Mouse (Mus musculus) mouse embryonic stem cell (cell line): ENCODE data around the gene Rps19.

Experiments
- in situ Hi-C, 2 experiments: fragments of 300-500 bp; cut with MboI; formaldehyde crosslinking; loops; 1 replicate in 1 of 2; 3 replicates in 1 of 2; pipeline ENCODE4 v1.14.3; 2019 to 2020; ENCODE audit warnings: low sequenced_read_pairs in 2 of 2, low pct_unique_long_range_greater_than_20kb in 1 of 2, mixed read lengths in 1 of 2; ENCODE audit not compliant: unreplicated experiment in 1 of 2

The Rps19 gene

DNA sequence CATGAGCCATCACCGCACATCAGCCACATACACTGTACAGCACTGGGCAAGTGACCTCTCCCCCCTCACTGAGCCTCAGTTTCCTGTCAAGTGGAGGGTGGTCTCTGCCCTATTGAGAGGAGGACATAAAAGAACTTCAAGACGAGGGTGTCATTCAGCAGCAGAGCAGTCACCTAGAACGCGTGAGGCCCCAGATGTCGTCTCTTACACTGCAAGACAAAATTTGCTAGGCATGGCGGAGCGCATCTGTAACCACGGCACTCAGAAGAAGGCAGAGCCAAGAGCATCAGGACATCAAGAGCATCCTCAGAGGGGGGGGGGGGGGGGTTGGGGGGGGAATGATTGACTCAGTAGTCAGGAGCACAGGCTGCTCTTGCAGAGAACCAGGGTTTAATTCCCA, 12.1 kb downstream of the Rps19 start:
- in situ Hi-C loops: no loop called here

DNA sequence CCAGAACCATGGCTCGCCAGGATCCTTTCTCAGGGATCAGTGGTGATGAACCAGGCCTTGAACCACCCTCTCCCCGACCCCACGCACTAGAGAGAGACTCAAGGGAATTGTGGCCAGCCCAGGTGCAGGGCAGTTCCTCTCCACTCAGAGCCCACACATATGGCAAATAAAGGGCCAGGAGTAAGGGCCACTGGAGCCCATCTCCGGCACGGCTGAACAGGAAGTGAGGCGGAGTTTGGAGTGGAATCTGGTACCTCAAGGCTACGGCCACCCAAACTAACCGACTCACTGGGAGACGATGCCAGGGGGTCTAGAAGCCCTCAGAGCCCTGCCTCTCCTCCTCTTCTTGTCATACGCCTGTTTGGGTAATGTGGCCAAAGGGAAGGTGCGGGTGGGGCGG, 13.1 kb downstream of the Rps19 start, which contains the start of gene Cd79a:
Gene Cd79a, plus strand, starts transcription at position 158 of the 400 bp plus-strand sequence.
- in situ Hi-C loops: no loop called here

DNA sequence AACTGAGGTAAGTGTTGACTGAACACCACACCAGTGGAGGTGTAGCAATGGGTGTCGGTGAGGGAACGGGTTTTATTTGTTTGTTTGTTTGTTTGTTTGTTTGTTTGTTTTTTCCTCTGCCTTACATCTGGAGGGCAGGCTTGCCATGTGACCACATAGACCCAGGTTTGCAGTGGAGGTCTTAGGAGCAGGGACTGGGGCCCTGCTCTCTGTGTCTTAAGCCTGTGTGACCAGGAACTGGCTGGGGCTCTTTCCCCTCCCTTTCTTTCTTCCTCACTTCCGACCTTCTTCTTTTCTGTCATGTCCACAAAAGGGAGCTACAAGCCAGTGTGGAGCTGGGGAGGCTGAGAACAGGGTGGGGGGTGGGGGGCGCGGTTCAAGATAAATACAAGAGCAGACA, 13.8 kb downstream of the Rps19 start:
- in situ Hi-C loops: no loop called here

DNA sequence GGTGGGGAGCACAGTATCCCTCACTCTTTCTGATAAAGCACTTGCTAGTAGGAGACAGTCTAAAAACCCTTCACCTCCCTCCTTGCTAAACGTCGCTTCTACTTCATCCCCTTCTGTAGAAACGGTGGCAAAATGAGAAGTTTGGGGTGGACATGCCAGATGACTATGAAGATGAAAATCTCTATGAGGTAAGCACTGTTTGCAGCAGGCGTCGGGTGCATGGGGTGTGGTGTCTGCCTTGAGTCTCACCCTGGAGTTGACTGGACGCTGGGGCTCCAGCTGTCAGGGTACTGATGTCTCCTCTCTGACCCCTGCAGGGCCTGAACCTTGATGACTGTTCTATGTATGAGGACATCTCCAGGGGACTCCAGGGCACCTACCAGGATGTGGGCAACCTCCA, 16.9 kb downstream of the Rps19 start:
- in situ Hi-C loops: no loop called here

DNA sequence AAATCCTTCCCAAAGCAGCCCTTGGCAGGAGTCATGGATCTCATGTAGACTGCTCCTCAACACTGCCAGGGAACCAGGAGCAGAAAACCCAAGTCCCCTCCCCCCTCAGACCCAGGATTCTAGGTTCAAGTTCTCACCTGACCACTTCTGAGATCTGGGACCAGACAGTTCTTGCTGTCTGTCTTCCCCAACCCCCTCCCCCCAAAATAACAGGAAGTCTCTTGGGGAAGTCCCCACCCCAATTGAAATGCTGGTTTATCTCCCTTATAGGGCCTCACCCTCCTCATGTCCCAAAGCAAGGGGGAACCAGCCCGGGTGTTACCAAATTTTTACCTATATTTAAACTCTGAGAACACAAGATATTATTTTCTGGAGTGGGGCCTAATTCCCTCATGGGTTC, 17.7 kb downstream of the Rps19 start:
- in situ Hi-C loops: no loop called here

DNA sequence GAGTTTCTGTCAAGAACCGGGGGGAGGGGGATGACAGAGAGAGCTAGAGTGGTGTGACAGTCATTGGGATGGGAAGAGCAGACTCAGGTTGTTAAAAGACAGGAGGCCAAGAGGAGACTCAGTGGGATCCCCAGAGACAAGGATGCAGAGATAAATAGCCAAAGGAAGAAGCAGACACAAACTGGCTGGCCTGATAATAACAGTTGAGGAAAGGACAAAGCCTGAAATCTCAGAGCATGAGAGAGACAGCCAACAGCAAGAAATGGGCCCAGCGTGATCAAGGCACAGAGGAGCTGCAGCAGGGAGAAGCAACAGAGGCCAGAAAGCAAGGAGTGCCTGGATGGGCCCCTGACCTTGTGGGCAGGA, 18.1 kb downstream of the Rps19 start:
- in situ Hi-C loops: no loop called here

DNA sequence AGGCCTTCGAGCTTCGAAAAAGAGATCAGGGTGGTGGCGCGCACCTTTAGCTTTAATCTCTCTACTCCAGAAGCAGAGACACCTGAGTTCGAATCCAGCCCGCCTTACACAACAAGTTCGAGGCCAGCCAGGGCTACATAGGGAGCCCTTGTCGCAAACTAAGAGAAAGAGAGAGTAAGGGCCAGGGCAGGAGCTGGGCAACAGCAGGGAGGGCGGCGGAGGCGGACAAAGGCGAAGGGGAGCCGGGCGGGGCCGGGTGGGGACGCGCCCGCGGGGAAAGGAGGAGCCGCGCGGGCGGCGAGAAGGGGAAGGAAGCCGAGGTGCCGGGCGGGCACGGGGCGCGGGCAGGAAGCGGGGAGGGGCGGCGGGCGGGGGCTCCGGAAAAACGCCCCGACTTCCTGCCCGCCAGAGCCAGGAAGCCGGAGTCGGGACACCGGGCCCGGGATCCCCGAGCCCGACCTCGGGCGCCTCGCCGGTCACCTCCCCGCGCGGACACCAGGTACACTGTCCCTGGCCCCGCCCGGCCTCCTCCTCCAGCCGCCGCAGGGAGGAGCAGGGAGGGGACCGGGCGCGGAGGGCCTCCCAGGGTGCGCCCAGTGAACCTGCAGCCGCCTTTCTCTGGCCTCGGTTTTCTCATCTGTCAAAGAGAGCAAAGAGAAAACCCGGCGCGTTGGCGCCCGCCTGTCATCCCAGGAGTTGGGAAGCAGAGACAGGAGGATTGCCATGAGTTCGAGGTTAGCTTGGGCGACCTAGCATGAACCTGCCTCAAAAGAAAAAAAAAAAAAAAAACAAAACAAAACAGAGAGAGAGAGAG, 18.7 kb downstream of the Rps19 start, which contains the start of gene Arhgef1:
Gene Arhgef1, plus strand, starts transcription at position 283 of the 814 bp plus-strand sequence.
- in situ Hi-C loops: no loop called here

DNA sequence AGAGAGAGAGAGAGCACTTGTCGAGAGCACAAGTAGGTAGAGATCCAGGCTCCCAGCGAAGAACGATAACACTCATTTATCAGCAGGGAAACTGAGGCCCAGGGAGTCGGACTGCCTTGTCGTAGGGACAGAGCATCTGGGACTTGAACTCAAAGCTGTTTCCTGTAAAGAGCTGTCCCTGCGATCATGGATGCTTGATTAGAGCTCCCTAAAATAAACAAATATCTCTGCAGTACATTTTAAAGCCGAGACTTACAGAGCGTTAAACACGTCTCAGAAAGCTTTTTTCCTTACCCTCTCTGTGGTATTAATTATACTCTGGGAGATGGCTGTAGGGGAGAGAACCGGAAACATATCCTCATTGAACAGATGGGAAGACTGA, 19.3 kb downstream of the Rps19 start:
- in situ Hi-C loops: no loop called here

DNA sequence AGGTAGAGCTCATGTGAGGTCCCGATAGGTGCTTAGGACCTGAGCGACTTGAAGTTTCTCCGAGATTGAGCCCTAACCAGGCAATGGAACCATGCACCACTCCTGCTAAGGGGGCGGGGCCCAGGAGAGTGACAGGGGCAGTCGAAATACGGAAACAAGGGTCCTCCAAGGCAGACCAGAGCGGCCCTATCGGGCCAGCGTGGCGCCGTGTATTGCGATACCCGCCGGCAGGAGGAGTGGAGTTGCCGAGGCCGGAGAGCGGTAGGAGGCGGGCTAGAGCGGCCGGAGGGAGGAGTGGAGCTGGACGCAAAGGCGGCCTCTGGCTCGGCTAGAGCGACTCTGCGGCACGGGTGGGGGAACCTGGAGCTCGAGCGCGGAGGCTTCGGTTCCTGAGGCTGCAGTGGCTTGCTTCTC, 19.9 kb downstream of the Rps19 start:
- in situ Hi-C loops: no loop called here

DNA sequence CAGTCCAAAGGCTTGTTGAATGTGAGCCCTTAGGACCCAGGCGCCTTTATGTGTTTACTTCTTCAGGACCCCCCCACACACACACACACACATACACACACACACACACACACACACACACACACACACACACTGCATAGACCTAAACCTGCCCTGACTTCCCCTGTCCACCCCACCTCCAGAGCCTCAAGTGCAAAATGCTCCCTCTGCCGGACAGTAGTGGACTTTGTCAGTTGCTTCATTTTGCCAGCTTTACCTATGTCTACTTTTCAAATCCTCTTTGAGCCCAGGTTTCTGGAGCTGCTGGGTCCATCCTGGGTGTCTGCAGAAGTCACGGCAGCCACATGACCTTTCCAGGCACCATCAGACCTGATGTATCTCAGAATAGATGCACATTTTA, 20.8 kb downstream of the Rps19 start:
- in situ Hi-C loops: no loop called here

DNA sequence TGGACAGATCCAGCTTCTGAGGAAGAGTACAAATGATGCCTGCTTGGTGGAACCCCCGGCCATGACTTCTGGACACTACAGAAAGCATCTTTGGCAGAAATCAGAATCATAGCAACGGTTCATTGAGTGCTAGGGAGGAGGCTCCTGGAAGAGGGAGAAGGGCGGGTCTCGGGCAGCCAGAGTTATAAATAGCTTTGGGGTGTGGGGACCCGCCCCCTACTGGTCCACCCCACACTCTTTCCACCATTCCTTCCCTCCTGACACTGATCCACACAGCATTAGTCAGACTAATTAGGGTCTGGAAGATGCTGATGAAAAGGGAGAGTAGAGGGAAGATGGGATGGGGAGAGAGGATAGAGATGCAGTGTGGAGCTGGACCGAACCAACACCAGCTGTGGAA, 22.4 kb downstream of the Rps19 start:
- in situ Hi-C loops: no loop called here

DNA sequence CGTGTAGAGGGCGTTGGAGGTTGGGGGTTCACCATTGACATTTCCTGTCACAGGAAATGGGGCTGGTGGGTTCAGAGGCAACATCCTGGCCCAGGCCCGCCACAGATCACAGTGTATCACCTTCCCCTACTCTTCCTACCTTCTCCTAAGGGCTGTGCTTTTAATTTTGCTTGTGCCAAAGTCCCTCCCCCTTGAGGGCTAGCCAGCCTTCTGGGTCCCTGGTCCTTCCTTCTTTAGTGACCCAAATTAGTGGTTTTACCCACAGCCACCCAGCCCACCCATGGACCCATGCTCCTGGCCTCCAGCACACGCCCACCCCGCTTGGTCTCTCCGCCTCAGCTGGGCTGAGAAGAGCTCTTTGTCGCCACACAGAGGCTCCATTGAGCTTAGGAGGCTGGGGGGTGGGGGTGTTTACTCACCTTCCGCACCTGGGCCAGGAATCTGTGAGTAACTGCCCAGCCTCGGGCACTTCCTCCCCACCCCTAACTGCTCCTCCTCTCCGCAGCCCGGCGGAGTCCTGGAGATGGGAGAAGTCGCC, 23.1 kb downstream of the Rps19 start:
- in situ Hi-C loops: no loop called here

DNA sequence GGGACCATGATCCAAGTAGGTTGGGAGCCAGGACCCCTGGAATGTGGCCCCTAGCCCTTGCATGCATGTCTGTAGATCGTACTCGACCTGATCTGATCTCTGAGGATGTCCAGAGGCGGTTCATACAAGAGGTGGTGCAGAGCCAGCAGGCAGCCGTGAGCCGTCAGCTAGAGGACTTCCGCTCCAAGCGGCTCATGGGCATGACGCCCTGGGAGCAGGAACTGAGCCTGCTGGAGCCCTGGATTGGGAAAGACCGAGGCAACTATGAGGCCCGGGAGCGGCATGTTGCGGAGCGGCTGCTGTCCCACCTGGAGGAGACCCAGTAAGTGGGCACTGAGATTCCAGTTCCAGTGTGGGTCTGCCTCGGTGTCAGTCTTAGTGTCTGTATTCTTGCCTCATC, 28.3 kb downstream of the Rps19 start:
- in situ Hi-C loops: no loop called here

DNA sequence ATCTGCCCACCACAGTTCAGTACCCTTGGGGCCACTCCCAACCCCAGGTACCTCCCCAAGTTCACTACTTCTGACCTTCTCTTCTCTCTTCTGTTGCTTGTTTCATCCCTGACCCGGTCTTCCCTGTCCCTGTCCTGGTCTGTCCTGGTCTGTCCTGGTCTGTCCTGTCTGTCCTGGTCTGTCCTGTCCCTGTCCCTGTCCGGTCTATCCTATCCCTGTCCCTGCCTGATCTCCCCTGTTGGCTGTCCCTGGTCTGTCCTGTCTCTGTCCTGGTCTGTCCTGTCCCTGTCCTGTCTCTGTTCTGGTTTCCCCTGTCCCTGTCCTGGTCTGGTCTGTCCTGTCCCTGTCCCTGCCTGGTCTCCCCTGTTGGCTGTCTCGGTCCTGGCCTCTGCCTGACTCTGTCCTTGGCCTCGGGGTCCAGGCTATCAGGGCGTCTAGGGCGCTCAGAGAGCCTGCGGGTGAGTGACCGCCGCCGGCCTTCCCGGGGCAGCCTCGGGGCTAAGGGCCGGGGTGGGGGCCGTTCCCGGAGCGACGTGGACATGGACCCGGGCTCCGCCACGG, 34.7 kb downstream of the Rps19 start:
- in situ Hi-C loops: no loop called here

DNA sequence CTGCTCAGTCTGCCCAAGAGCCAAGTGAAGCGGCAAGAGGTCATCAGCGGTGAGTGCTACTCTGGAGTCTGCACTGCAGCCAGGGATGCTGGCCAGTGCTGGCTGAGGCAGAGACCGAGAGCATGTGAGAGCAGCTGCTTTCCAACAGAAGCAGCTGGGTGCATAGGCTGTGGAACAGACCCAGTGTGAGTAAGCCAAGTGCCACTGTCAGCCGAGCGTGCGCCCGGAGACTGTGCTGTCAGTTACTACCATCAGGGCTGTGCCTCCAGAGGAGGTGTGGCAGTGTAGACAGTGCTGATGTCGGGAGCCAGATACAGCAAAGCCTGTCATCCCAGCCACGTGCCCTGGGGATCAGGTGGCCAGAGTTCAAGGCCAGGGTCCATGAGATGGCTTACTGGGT, 35.6 kb downstream of the Rps19 start:
- in situ Hi-C loops: no loop called here

DNA sequence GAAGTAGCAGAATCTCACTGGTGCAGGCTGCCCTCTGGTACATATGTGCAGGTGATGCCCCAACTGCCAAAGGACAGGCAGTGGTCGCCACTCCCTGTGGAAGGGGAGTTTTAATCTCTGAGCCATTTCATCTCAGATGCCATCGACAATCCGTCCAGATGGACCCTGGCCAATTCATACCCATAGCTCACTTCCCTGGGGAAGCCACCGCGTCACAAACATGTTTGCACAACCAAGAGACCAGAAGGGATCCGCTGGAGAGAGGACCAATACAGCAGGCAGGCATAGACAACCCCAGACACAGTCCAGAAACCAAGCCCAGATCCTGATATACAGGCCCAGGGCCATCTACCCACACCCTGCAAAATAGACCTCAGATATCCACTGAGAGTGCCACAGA, 46.3 kb downstream of the Rps19 start:
- in situ Hi-C loops: no loop called here

DNA sequence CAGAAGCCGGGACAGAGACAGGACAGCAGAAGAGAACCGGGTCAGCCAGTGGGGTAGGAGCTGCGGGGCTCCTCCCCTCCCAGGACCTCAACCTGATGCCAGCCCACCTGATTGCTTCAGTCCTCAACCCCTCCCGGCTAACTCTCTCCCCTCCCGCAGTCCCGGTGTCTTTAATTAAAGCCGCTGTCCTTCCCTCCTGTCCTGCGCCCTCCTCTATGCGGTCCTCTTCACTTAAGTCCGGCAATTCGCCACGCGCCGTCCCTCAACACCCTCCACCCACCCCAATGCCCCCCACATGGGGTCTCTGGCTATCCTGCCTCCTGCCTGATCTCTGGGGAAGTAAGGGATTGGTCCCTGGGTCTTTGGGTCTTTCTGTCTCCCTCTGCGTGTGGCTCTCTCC, 47.5 kb downstream of the Rps19 start:
- in situ Hi-C loops: no loop called here
